Mouse (Mus musculus) bone marrow, adult 2 months (tissue): ENCODE measurements around the gene Zup1.

Experiments used
- CTCF ChIP-seq: fragments of 200-500 bp; IDR thresholded peaks from 2 replicates; pipeline ENCODE4 v1.5.1; 2011; ENCODE audit warnings: low read length, control low read depth; ENCODE audit not compliant: control insufficient read depth, insufficient read depth
- POLR2A ChIP-seq: fragments of 200-500 bp; IDR thresholded peaks from 2 replicates; pipeline ENCODE4 v1.6.1; 2011; ENCODE audit warnings: low read depth, mild to moderate bottlenecking, control low read depth, low read length, borderline replicate concordance; ENCODE audit not compliant: control insufficient read depth

DNA sequence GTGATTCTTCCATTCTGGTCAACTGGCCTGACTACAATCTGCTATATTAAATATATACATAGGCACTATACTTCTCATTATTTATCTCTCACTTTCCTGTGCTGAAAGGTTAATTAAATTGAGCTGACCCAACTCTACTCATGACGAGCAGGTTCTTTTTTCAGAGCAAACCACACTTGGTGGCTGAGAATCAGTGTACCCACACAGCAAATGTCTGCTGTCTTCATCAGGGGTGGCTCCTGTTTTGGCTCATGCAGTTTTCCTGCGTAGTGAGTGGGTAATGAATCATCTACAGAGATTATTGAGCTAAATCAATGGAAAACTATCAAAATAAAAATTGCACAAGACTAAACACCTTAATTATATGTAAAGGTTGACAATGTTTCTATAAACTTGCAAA is 4.7 kb downstream of the Zup1 start:
- no peak for TF ChIP-seq CTCF
- TF ChIP-seq POLR2A, result no peak
